Mouse (Mus musculus) intestine, postnatal 0 days (tissue): ENCODE results near the gene Sult2b1. TPM values are rescaled to one million over a fixed set of nuclear protein-coding genes. Genes with fewer than 3 reads are reported as not detected.

Source experiments
- ATAC-seq: fragments of 200-750 bp; cut with Nextera tagmentation; 2 replicates; pipeline ENCODE4 v1.8.0; 2017; ENCODE audit warnings: mild to moderate bottlenecking, moderate TSS enrichment, moderate library complexity
- H3K27ac ChIP-seq: fragments of 300-500 bp; sonication (generic); 2 replicates; pipeline ENCODE4 v1.5.1; 2014; ENCODE audit warnings: mild to moderate bottlenecking, low read depth, low read length, moderate library complexity
- H3K27me3 ChIP-seq: fragments of 300-500 bp; sonication (generic); replicated peaks from 2 replicates; pipeline ENCODE4 v1.6.1; 2014; ENCODE audit warnings: low read length, mixed read lengths; ENCODE audit not compliant: control insufficient read depth, insufficient read depth
- H3K36me3 ChIP-seq: fragments of 300-500 bp; sonication (generic); 2 replicates; pipeline ENCODE4 v1.6.1; 2014; ENCODE audit warnings: mild to moderate bottlenecking, moderate library complexity; ENCODE audit not compliant: control insufficient read depth, insufficient read depth
- H3K4me1 ChIP-seq: fragments of 300-500 bp; sonication (generic); replicated peaks from 2 replicates; pipeline ENCODE4 v1.6.1; 2014; ENCODE audit warnings: antibody characterized with exemption, low read length, mixed read lengths; ENCODE audit not compliant: control insufficient read depth, insufficient read depth
- H3K4me2 ChIP-seq: fragments of 300-500 bp; sonication (generic); replicated peaks from 2 replicates; pipeline ENCODE4 v1.6.1; 2014; ENCODE audit warnings: low read depth, mild to moderate bottlenecking, moderate library complexity
- H3K4me3 ChIP-seq: fragments of 300-500 bp; sonication (generic); 2 replicates; pipeline ENCODE4 v1.5.1; 2014; ENCODE audit warnings: low read depth, low read length
- H3K9ac ChIP-seq: fragments of 300-500 bp; sonication (generic); 2 replicates; pipeline ENCODE4 v1.6.1; 2014; ENCODE audit warnings: mild to moderate bottlenecking, low read depth, low read length
- H3K9me3 ChIP-seq: fragments of 300-500 bp; sonication (generic); 2 replicates; pipeline ENCODE4 v1.6.1; 2016; ENCODE audit warnings: mixed run types; ENCODE audit not compliant: control insufficient read depth
- CTCF ChIP-seq: sonication (generic); IDR thresholded peaks from 2 replicates; pipeline ENCODE4 v1.5.1; 2016; ENCODE audit warnings: low read depth, mild to moderate bottlenecking, control low read depth, antibody characterized with exemption, moderate library complexity
- WGBS: fragments of 180-500 bp; shearing (Covaris S2); extraction: QIAGEN DNeasy Blood & Tissue Kit; methylation state at CpG from one replicate; pipeline ENCODE4 v1.1.7; 2014; 5-methylcytosine and 5-hydroxymethylcytosine counted together
- polyA plus RNA-seq: library from polyadenylated mRNA; unstranded; fragments of >200 nt; fragmentation: Nextera tagmentation; extraction: Ambion mirVana; gene quantifications from 2 replicates; pipeline ENCODE4 v1.2.1, GENCODE M21; 2015

The Sult2b1 gene
- polyA plus RNA-seq, 1 experiment from 2014 or later, result 36.7 TPM

DNA sequence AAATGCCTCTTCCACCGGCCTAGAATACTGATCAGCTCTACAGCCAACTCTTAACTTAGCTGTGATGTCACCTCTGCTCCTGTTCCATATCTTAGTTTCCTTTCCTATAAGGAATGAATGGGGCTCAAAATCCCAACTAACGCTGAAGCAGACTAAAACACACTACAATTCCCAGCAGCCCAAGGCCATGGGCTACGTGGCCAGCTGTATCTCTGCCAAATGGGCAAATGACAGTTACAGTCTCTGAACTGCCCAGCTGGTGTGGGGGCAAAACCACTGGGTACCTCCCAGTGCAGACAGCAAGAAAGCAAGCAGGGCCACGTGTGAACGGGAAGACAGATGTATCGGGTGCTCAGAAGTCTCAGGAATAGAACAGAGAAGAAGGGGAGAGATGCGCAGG is 42.2 kb upstream of the Sult2b1 start:
- no peaks in the 10 kb centered on the region for H3K4me1 ChIP-seq
- no peak overlapping the region for H3K9ac ChIP-seq
- H3K27me3 ChIP-seq, result peaks cover 5% of the 10 kb centered on the region; the same call in 1 of the 2 replicates
- H3K4me2 ChIP-seq, result no peak overlapping the region
- H3K4me3 ChIP-seq, result no peak overlapping the region
- peaks cover 42% of the 10 kb centered on the region for H3K36me3 ChIP-seq
- WGBS, result 90% methylated on average over 7 of the region's 7 CpGs
- no peaks in the 10 kb centered on the region for H3K9me3 ChIP-seq
- no peak overlapping the region for H3K27ac ChIP-seq
- TF ChIP-seq CTCF, result no peak
- ATAC-seq, result no peak

DNA sequence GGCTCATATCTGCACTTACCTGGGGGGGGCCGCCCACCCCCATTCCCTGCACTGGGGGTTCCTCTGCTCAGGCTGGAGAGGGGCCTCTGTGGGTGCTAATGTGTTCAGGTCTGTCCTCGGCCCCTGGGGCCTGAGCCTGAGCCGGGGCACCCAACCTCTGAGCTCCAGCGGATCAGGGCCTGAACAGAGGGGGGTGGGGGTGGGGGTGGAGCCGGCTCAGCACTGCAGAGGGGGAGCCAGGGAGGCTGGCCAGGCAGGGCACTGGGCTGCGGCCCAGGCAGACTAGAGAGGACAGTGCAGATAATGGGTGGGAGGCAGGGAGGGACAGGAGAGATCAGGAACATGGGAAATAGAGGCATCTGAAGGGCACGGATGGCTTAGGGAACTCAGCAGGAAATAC is 40.1 kb upstream of the Sult2b1 start, which contains the start of gene Kcnj14:
TSS of gene Kcnj14 (minus strand) at position 185 of the 400 bp plus-strand sequence.
- ATAC-seq, result no peak
- WGBS, result 69% methylated on average over 7 of the region's 7 CpGs
- no peak within 1 kb of the TSS for H3K4me2 ChIP-seq
- no peak for TF ChIP-seq CTCF
- no peaks in the 10 kb centered on the region for H3K9me3 ChIP-seq
- H3K9ac ChIP-seq, result no peak within 1 kb of the TSS
- no peak within 1 kb of the TSS for H3K27ac ChIP-seq
- no peaks in the 10 kb centered on the region for H3K27me3 ChIP-seq
- no peak within 1 kb of the TSS for H3K4me3 ChIP-seq
- peaks cover 42% of the 10 kb centered on the region for H3K36me3 ChIP-seq
- H3K4me1 ChIP-seq, result no peaks in the 10 kb centered on the region

DNA sequence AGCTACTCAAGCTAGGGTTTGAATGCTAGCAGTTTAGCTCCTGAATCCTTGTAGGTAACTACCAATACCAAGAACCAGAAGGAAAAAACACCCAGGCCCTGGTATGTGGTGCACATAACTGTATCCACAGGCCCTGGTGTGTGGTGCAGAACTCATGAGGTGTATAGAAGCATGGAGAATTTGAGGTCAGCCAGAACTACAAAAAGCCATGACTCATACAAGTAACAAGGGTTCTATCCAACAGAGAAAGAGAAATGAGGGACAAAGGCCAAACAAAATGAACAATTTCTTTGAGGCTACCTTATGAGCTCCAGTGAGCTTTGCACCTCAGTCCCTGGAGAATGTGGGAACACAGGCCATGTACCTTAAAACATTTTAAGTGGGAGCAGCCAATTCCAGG is 36.4 kb upstream of the Sult2b1 start:
- Histone ChIP-seq H3K4me1 (no peaks in the 10 kb centered on the region), H3K27ac (no peak overlapping the region), H3K4me2 (no peak overlapping the region), H3K36me3 (peaks cover 11% of the 10 kb centered on the region), H3K9me3 (no peaks in the 10 kb centered on the region), H3K27me3 (no peaks in the 10 kb centered on the region), H3K9ac (no peak overlapping the region), H3K4me3 (no peak overlapping the region)
- ATAC-seq, result no peak
- no peak for TF ChIP-seq CTCF

DNA sequence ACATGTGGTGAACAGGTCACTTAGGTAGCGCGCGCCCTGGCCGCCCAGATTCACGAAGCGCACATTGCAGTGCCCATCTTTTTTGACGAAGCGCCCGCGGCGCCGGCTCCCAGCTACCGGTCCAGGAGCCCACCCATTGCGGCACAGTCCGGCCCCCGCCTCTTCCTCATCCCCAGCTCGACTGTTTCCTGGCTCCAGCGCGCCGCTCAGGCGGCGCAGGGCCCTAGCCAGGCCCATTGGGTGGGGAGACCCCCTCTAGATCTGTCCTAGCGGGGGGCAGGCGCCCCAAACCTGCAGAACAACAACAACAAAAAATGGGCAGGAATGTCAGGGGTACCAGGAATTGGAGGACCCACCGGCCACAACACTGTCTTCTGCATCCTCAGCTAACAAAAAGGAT is 35.4 kb upstream of the Sult2b1 start:
- Histone ChIP-seq H3K9ac (no peak overlapping the region), H3K4me2 (peak overlapping the region; percentile 24; the same call in 1 of the 2 replicates)
- WGBS, result 26% methylated on average over 25 of the region's 25 CpGs

DNA sequence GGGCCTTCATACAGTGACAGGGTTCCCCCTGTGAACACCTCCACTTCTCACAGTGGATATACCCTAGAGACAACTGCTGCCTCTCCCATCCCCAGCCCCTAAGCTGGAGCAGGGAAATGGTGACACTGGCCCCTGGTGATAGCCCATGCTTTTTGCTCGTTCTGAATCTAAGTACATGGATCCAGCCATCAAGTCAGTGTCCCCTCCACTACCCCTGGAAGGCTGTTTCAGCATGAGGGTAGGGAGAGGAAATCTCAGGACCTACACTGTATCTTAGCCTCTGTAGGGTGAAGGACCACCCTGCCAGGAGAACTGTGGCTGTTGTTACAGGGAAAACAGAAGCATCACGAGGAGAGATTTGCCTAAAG is 31.5 kb upstream of the Sult2b1 start:
- H3K9me3 ChIP-seq, result no peaks in the 10 kb centered on the region
- H3K27me3 ChIP-seq, result no peaks in the 10 kb centered on the region
- TF ChIP-seq CTCF, result no peak
- no peak for ATAC-seq
- peaks cover 7% of the 10 kb centered on the region; the same call in 1 of the 2 replicates for H3K4me1 ChIP-seq
- peaks cover 16% of the 10 kb centered on the region for H3K36me3 ChIP-seq
- no peak overlapping the region for H3K27ac ChIP-seq
- no peak overlapping the region for H3K9ac ChIP-seq
- H3K4me2 ChIP-seq, result no peak overlapping the region
- H3K4me3 ChIP-seq, result no peak overlapping the region
- 67% methylated on average over 2 of the region's 2 CpGs for WGBS

More for the DNA sequence above, 35.4 kb upstream of the Sult2b1 start:
- H3K27ac ChIP-seq, result no peak overlapping the region
- no peaks in the 10 kb centered on the region for H3K9me3 ChIP-seq
- peaks cover under 1% of the 10 kb centered on the region; the same call in 1 of the 2 replicates for H3K36me3 ChIP-seq
- no peaks in the 10 kb centered on the region for H3K4me1 ChIP-seq
- no peak for TF ChIP-seq CTCF
- ATAC-seq, result no peak
- no peaks in the 10 kb centered on the region for H3K27me3 ChIP-seq
- H3K4me3 ChIP-seq, result no peak overlapping the region

DNA sequence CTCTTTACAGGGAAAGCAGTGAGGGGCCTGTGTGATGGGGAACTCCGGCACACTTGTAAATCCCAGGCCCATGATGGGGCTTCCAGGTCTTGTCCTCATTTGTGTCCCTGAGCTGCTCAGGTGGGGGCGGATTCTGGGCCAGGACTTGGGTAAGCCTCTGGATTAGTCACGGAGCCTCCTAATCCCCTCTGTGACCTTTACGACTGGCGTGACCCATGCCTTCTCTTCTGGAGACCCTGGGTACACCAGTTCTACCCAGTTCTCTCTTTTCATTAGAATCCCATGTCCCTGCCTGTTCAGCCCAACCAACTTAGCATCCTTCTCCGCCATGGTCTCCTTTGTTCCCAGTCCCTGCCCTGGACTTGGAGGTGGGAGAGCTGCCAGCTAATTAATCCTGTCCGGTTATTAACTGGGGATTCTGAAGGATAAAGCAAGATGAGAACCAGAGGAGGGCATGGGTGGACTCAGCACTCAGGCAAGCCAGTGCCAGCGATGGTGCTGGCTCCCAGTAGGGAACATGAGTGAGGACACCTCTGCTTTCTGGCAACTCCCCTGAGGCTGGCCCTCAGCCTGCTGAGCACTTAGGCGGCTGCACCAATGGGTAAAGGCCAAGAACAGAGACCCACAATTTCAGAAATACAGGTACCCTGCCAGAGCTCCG is 31.0 kb upstream of the Sult2b1 start:
- H3K27ac ChIP-seq, result no peak overlapping the region
- H3K9ac ChIP-seq, result no peak overlapping the region
- no peak overlapping the region for H3K4me3 ChIP-seq
- no peaks in the 10 kb centered on the region for H3K27me3 ChIP-seq
- peaks cover 7% of the 10 kb centered on the region; the same call in 1 of the 2 replicates for H3K4me1 ChIP-seq
- no peaks in the 10 kb centered on the region for H3K9me3 ChIP-seq
- WGBS, result 76% methylated on average over 10 of the region's 10 CpGs
- H3K4me2 ChIP-seq, result no peak overlapping the region
- ATAC-seq, result no peak
- H3K36me3 ChIP-seq, result peaks cover 21% of the 10 kb centered on the region
- no peak for TF ChIP-seq CTCF
